Mouse (Mus musculus): ENCODE measurements around the gene Trappc1. TPM values are rescaled to one million over a fixed set of nuclear protein-coding genes. Genes with fewer than 3 reads are reported as not detected.

Gene Trappc1
- 174 and 181 TPM in 2 replicates for polyA plus RNA-seq (2015; fragmentation: Nextera tagmentation; extraction: Ambion mirVana)

DNA sequence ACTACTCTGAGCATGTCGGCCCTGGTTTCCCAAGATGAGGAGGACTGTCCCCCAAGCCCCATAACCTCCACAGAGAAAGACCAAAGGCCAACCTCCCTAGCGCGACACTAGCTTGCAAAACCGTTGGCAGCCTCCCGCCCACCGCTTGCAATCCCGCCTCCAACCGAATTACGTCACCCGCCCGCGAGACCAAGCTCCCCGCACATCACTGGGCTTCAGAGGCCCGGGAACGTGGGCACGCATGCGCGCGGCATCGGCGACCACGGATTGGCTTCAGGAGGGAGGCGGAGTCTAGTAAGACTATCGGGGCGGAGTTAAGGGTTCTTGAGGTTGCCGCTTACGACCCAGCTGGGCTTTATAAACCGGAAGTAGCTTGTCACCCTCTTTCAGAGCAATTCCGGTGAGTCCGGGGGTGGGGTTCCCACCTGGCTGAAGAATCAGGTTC, at the start of gene Trappc1, which contains the start of gene Cntrob:
Gene Trappc1 (plus strand): TSS at position 314 of the 445 bp plus-strand sequence.
Gene Cntrob (minus strand): TSS at position 109 of the 445 bp plus-strand sequence.

DNA sequence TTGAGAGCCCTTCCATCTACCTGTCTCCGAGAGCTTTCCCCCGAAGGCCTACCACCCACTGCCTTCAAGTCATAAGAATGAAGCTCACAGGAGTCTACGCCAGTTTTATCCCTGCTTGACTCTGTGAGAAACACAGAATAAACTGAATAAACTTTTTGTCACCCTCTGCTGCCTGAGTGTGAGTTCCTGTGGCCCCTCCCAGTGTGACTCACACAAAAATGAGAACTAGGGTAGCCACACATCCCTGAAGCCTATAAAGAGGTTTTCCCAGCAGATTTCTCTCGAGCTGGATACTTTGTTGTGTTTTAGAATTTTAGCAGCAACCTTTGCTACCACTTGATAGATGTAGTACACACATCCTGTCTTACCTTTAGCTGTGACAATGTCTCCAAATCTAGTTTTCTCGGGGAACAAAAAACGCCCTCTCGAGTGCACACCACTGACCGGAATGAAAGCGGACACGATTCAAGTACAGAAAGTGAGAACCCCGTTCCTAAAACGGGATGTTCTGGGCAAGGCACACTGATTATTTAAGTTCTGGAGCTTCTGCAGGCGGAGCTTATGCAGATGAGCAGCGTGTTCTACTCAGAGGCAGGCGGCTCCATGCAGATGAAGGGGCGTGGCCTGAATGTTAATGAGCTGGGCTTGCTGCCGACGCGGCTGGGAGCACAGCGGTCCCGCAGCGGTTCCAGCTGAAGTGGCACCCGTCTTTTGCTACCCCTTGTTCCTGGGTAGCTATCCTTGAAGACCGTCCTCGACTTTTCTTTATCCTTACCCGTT, 2.0 kb downstream of the Trappc1 start, which contains the start of gene Kcnab3:
Gene Kcnab3 (plus strand): TSS at position 631 of the 780 bp plus-strand sequence.

DNA sequence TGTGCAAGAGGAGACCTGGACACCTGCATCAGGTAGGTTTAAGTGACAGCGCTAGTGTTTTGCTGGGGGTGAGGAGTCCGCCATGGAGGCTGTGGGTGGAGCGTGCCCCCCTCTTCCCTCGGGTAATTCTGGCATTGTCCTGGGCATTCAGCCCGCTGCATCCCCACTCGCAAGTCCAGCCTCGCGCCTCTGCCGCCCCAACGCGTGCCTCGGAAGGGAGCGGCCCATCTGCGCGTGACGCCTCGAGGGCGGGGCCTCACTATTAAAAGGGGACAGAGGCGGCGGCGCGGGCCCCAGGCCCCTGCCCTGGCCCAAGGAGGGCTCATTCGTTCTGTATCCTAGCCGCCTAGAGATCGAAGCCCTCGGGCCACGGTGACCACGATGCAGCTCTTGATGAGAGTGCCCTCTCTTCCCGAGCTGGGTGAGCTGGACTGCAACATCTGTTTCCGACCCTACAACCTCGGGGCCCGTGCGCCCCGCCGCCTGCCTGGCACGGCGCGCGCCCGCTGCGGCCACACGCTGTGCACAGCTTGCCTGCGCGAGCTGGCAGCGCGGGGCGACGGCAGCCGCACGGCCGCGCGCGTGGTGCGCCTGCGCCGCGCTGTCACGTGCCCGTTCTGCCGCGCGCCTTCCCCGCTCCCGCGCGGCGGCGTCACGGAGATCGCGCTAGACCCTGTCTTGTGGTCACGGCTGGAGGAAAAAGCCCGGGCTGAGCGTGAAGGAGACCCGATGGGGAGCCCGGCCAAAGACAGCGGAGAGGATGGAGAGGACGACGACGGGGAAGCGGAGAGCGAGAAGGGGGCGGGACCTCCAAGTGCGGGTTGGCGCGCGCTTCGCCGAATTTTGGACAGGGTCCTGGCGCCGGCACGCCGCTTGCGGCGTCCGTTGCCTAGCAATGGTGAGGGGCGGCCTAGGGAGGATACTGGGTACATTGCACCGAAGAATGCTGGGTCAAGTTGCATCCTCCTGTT, 16.7 kb downstream of the Trappc1 start, which contains the start of gene Rnf227:
Gene Rnf227 (plus strand): TSS at position 301 of the 971 bp plus-strand sequence.

DNA sequence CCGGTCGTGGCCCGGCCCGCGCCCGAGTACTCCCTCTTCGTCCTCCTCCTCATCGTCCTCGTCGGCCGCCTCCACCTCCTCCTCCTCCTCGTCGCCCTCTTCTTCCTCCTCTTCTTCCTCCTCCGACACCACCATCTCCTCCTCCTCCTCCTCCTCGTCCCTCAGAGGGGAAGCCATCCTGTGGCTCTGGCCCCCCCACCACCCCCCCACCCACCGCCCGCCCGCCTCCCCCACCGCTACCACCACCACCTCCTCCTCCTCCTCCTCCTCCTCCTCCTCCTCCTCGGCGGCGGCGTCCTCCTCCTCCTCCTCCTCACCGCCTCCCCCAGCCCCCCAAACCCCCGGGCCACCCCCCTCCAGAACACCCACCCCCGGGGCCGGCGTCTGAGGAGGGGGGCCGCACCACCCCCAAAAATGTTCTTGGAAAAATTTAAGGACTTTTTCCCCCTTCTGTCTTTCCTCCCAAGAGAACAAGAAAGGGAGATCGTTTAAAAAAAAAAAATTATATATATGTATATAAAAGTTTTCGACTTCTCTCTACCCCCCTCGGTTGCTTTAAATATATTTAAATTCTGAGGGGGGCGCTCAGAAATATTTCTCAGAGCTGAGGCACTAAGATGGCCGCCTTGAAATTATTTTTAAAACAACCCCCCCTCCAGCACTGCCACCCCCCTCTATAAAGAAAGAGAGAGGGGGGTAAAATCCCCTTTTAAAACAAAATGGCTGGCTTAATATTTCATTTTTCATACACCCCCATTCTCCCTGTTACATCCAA, 45.6 kb downstream of the Trappc1 start, which contains the start of gene Chd3:
Gene Chd3 (minus strand): TSS at position 192 of the 775 bp plus-strand sequence.

Other genes with a start within 250 kb of the Trappc1 start
- 425 and 492 TPM in 2 replicates for gene Vamp2, start 235.5 kb upstream of the Trappc1 start, polyA plus RNA-seq (2015; fragmentation: Nextera tagmentation; extraction: Ambion mirVana)
- 7.1 and 10.1 TPM in 2 replicates for gene Per1, start 228.8 kb upstream of the Trappc1 start, polyA plus RNA-seq (2015; fragmentation: Nextera tagmentation; extraction: Ambion mirVana)
- 1.8 and 2.1 TPM in 2 replicates for gene Hes7, start 203.6 kb upstream of the Trappc1 start, polyA plus RNA-seq (2015; fragmentation: Nextera tagmentation; extraction: Ambion mirVana)
- gene 9130213A22Rik, start 201.4 kb upstream of the Trappc1 start, polyA plus RNA-seq (2015; fragmentation: Nextera tagmentation; extraction: Ambion mirVana), result 1.3 and 1.4 TPM in 2 replicates
- gene Aloxe3, start 198.1 kb upstream of the Trappc1 start, polyA plus RNA-seq (2015; fragmentation: Nextera tagmentation; extraction: Ambion mirVana), result 9.9 and 11.9 TPM in 2 replicates
- gene Alox12b, start 167.0 kb upstream of the Trappc1 start, polyA plus RNA-seq (2015; fragmentation: Nextera tagmentation; extraction: Ambion mirVana), result 1.4 and 2.0 TPM in 2 replicates
- gene Alox8, start 126.1 kb upstream of the Trappc1 start, polyA plus RNA-seq (2015; fragmentation: Nextera tagmentation; extraction: Ambion mirVana), result 2.5 and 3.2 TPM in 2 replicates
- gene Gucy2e, start 86.9 kb upstream of the Trappc1 start, polyA plus RNA-seq (2015; fragmentation: Nextera tagmentation; extraction: Ambion mirVana), result 0.53 and 0.88 TPM in 2 replicates
- gene Cntrob, start 205 bp upstream of the Trappc1 start, polyA plus RNA-seq (2015; fragmentation: Nextera tagmentation; extraction: Ambion mirVana), result 8.1 and 10.7 TPM in 2 replicates
- 7.3 and 8.1 TPM in 2 replicates for gene Kcnab3, start 2.3 kb downstream of the Trappc1 start, polyA plus RNA-seq (2015; fragmentation: Nextera tagmentation; extraction: Ambion mirVana)
- 252 and 273 TPM in 2 replicates for gene Rnf227, start 16.5 kb downstream of the Trappc1 start, polyA plus RNA-seq (2015; fragmentation: Nextera tagmentation; extraction: Ambion mirVana)
- gene Chd3, start 45.4 kb downstream of the Trappc1 start, polyA plus RNA-seq (2015; fragmentation: Nextera tagmentation; extraction: Ambion mirVana), result 49.9 and 63.9 TPM in 2 replicates
- gene Naa38, start 71.5 kb downstream of the Trappc1 start, polyA plus RNA-seq (2015; fragmentation: Nextera tagmentation; extraction: Ambion mirVana), result 189 and 200 TPM in 2 replicates
- gene Cyb5d1, start 71.7 kb downstream of the Trappc1 start, polyA plus RNA-seq (2015; fragmentation: Nextera tagmentation; extraction: Ambion mirVana), result 18.6 and 21.2 TPM in 2 replicates
- 6.9 and 9.2 TPM in 2 replicates for gene Tmem88, start 74.3 kb downstream of the Trappc1 start, polyA plus RNA-seq (2015; fragmentation: Nextera tagmentation; extraction: Ambion mirVana)
- 21.5 and 23.6 TPM in 2 replicates for gene Kdm6b, start 89.7 kb downstream of the Trappc1 start, polyA plus RNA-seq (2015; fragmentation: Nextera tagmentation; extraction: Ambion mirVana)
- 2.8 and 4.7 TPM in 2 replicates for gene Dnah2, start 225.1 kb downstream of the Trappc1 start, polyA plus RNA-seq (2015; fragmentation: Nextera tagmentation; extraction: Ambion mirVana)
- 132 and 148 TPM in 2 replicates for gene Efnb3, start 236.2 kb downstream of the Trappc1 start, polyA plus RNA-seq (2015; fragmentation: Nextera tagmentation; extraction: Ambion mirVana)

Data from neural tube, postnatal 0 days (tissue).